Mouse (Mus musculus): ENCODE measurements around the gene Trp53.

DNA sequence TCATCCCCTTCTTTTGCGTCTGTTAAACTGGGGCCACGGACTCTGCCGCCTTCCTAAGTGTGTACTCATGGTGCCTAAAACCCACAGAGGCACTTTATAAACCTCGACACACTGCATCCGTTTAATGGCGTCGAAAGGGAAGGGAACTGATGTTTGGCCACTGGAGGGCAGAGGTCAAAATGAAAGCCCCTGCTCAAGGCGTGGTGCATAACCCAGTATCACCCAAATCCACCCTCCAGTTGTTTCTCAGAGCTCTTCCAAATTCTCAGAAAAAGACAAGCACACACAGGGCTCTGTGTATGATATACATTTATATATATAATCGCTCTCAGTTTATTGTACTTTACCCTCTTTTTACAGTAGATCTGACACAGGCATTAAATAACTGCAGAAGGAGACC, 19.3 kb downstream of the Trp53 start:
- no peak for TF ChIP-seq BHLHE40 (IDR thresholded peaks at IDR 0.05; ENCODE audit: low read depth, low read length)
- no peak for TF ChIP-seq UBTF (IDR thresholded peaks at IDR 0.05; ENCODE audit: low read depth, low read length)
- no peak for TF ChIP-seq JUND (conservative IDR thresholded peaks at IDR 0.05; ENCODE audit: low read depth, low read length)
